Mouse (Mus musculus): ENCODE measurements at regions not wholly inside any gene's neighbourhood (a gene's known extent, or its start where the extent isn't known, plus 50 kb on each side); places are given as distances from the start of the nearest gene placed in this dataset.
A peak's percentile ranks its signal among the peaks of the same experiment; 100 is the strongest.

- DNase-seq (ENCODE audit: low read depth, low spot score), result no peak
These were observed 320.8 kb upstream of the Sphkap start for GRCm38 (mm10) chr1:83728810-83729209.

- no peak for DNase-seq (ENCODE audit: low read depth, low spot score)
These were observed 319.9 kb upstream of the Sphkap start for GRCm38 (mm10) chr1:83727938-83728337.

- peak; percentile 71 for DNase-seq (ENCODE audit: low read depth, low spot score)
These were observed 319.2 kb upstream of the Sphkap start for GRCm38 (mm10) chr1:83727215-83727614.

- no peak for DNase-seq (ENCODE audit: low read depth, low spot score)
These were observed 315.1 kb upstream of the Sphkap start for GRCm38 (mm10) chr1:83723096-83723495.

- no peak for DNase-seq (ENCODE audit: low read depth, low spot score)
These were observed 312.2 kb upstream of the Sphkap start for GRCm38 (mm10) chr1:83720166-83720565.

GRCm38 (mm10) chr1:83717056-83717455 lies 309.1 kb upstream of the Sphkap start:
- peak; percentile 21 for DNase-seq (ENCODE audit: low read depth, low spot score)

GRCm38 (mm10) chr1:83701696-83702404 lies 293.9 kb upstream of the Sphkap start:
- no peak for DNase-seq (ENCODE audit: low read depth, low spot score)

GRCm38 (mm10) chr1:83697422-83697821 lies 289.4 kb upstream of the Sphkap start:
- no peak for DNase-seq (ENCODE audit: low read depth, low spot score)

GRCm38 (mm10) chr1:83685221-83685620 lies 277.2 kb upstream of the Sphkap start:
- DNase-seq (ENCODE audit: low read depth, low spot score), result no peak

GRCm38 (mm10) chr1:83665326-83665725 lies 257.3 kb upstream of the Sphkap start:
- no peak for DNase-seq (ENCODE audit: low read depth, low spot score)

- no peak for DNase-seq (ENCODE audit: low read depth, low spot score)
These were observed 254.1 kb upstream of the Sphkap start for GRCm38 (mm10) chr1:83661808-83662802.

GRCm38 (mm10) chr1:83653661-83654060 lies 245.7 kb upstream of the Sphkap start:
- DNase-seq (ENCODE audit: low read depth, low spot score), result no peak

- DNase-seq (ENCODE audit: low read depth, low spot score), result no peak
These were observed 237.6 kb upstream of the Sphkap start for GRCm38 (mm10) chr1:83645606-83646005.

- no peak for DNase-seq (ENCODE audit: low read depth, low spot score)
These were observed 234.7 kb upstream of the Sphkap start for GRCm38 (mm10) chr1:83642656-83643055.

- no peak for DNase-seq (ENCODE audit: low read depth, low spot score)
These were observed 228.1 kb upstream of the Sphkap start for GRCm38 (mm10) chr1:83636051-83636450.

- no peak for DNase-seq (ENCODE audit: low read depth, low spot score)
These were observed 223.8 kb upstream of the Sphkap start for GRCm38 (mm10) chr1:83631798-83632197.

- no peak for DNase-seq (ENCODE audit: low read depth, low spot score)
These were observed 223.4 kb upstream of the Sphkap start for GRCm38 (mm10) chr1:83631394-83631793.

- DNase-seq (ENCODE audit: low read depth, low spot score), result no peak
These were observed 179.3 kb upstream of the Sphkap start for GRCm38 (mm10) chr1:83587258-83587657.

GRCm38 (mm10) chr1:83583041-83583440 lies 175.0 kb upstream of the Sphkap start:
- DNase-seq (ENCODE audit: low read depth, low spot score), result no peak

GRCm38 (mm10) chr1:83569991-83570390 lies 162.0 kb upstream of the Sphkap start:
- DNase-seq (ENCODE audit: low read depth, low spot score), result no peak

- no peak for DNase-seq (ENCODE audit: low read depth, low spot score)
These were observed 160.7 kb upstream of the Sphkap start for GRCm38 (mm10) chr1:83568746-83569145.

- no peak for DNase-seq (ENCODE audit: low read depth, low spot score)
These were observed 143.6 kb upstream of the Sphkap start for GRCm38 (mm10) chr1:83551617-83552016.

GRCm38 (mm10) chr1:83535461-83535860 lies 127.5 kb upstream of the Sphkap start:
- DNase-seq (ENCODE audit: low read depth, low spot score), result peak; percentile 56
